Mouse (Mus musculus): ENCODE data around the gene Oit3. TPM values are rescaled to one million over a fixed set of nuclear protein-coding genes. Genes with fewer than 3 reads are reported as not detected.
"Not testable (repeated sequence)": the region's sequence is repeated elsewhere in the genome, so short reads cannot be mapped to it uniquely, and the experiment has no call there.

Gene Oit3
- polyA plus RNA-seq, 1 experiment = 0.08 TPM

DNA sequence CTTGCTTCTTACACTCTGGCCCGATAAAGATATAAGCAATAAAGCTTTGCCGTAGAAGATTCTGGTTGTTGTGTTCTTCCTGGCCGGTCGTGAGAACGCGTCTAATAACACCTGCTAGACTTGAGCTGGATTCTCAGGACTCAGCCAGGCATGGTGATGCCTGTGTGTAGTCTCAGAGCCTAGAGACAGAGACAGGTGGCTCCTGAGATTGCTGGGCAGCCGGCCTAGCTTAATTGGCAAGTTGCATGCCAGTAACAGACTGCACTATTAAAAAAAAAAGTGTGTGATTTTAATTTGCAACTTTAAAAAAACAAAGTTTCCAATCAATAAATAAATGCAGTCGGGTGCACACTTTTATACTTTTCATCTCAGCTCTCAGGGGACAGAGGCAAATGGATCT is 54.6 kb downstream of the Oit3 start:
- Histone ChIP-seq H3K4me3 (replicated peaks) (no peak overlapping the region), H3K4me1 (ENCODE audit: control insufficient read depth) (no peaks in the 10 kb centered on the region; the same call in 1 of the 2 replicates), H3K36me3 (ENCODE audit: control insufficient read depth) (peaks cover 34% of the 10 kb centered on the region), H3K27me3 (ENCODE audit: control insufficient read depth) (no peaks in the 10 kb centered on the region), H3K9me3 (ENCODE audit: control insufficient read depth, low read length) (peaks cover 12% of the 10 kb centered on the region)
- no peak for TF ChIP-seq TAL1 (IDR thresholded peaks at IDR 0.05; ENCODE audit: low read length)
- no peak for TF ChIP-seq GATA1 (IDR thresholded peaks at IDR 0.05; ENCODE audit: low read length)

GRCm38 (mm10) chr10:59381563-59381962 is 60.0 kb downstream of the Oit3 start:
- H3K36me3 ChIP-seq (ENCODE audit: control insufficient read depth); H3K9me3 ChIP-seq (ENCODE audit: control insufficient read depth, low read length); H3K27me3 ChIP-seq (ENCODE audit: control insufficient read depth): not testable (repeated sequence)
- peaks cover 22% of the 10 kb centered on the region for H3K4me1 ChIP-seq (ENCODE audit: control insufficient read depth)
- peak overlapping the region; percentile 57 for H3K4me3 ChIP-seq (replicated peaks)

DNA sequence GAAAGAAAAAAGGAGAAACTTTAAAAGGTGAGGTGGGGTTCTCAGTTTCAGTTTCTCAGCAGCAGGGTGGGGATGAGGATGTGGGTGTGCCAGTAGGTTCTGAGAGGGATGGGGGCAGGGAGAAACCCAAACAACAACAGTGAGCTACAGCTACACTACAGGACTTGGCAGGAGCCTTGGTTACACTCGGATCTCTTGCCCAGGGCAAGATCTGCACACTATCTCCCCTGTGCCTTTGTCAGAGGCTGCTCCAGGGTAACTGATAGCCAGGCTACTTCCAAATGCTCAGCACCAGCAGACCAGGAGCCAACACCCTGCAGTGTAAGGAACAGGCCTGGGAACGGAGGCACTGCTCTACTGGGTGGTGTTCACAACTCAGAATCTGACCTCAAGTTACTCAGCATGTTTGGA is 61.2 kb downstream of the Oit3 start:
- no peaks in the 10 kb centered on the region; the same call in 1 of the 2 replicates for H3K9me3 ChIP-seq (ENCODE audit: control insufficient read depth, low read length)
- peak overlapping the region; percentile 51 for H3K4me3 ChIP-seq (replicated peaks)
- TF ChIP-seq GATA1 (IDR thresholded peaks at IDR 0.05; ENCODE audit: low read length) = no peak
- no peak for TF ChIP-seq TAL1 (IDR thresholded peaks at IDR 0.05; ENCODE audit: low read length)

DNA sequence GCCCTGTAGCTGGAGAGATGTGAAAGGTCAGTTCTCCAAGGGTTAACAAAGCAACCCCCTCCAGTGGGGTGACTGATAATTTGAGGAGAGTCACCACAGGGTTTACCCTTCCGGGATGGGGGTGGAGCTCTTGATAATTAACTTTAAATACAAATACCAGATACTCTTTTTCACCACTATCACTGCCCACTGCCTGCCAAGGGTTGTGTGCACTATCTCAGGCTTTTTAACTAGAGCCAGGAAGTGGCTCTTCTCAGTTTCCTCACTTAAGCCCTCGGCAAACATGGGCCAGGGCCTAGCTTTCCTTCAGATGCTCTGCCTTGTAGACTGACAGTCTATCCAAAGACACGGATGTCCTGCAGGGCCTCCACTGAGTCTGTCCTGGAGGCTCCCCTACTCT is 61.7 kb downstream of the Oit3 start:
- Histone ChIP-seq H3K36me3 (ENCODE audit: control insufficient read depth) (peaks cover 3% of the 10 kb centered on the region), H3K4me3 (replicated peaks) (peak overlapping the region; percentile 51), H3K4me1 (ENCODE audit: control insufficient read depth) (peaks cover 22% of the 10 kb centered on the region), H3K9me3 (ENCODE audit: control insufficient read depth, low read length) (no peaks in the 10 kb centered on the region; the same call in 1 of the 2 replicates), H3K27me3 (ENCODE audit: control insufficient read depth) (no peaks in the 10 kb centered on the region)
- TF ChIP-seq TAL1 (IDR thresholded peaks at IDR 0.05; ENCODE audit: low read length) (no peak), GATA1 (IDR thresholded peaks at IDR 0.05; ENCODE audit: low read length) (no peak)

More for the DNA sequence above, 61.2 kb downstream of the Oit3 start:
- Histone ChIP-seq H3K27me3 (ENCODE audit: control insufficient read depth) (no peaks in the 10 kb centered on the region), H3K36me3 (ENCODE audit: control insufficient read depth) (peaks cover 2% of the 10 kb centered on the region), H3K4me1 (ENCODE audit: control insufficient read depth) (peaks cover 22% of the 10 kb centered on the region)

- H3K27me3 ChIP-seq (ENCODE audit: control insufficient read depth) = no peaks in the 10 kb centered on the region
- peaks cover 12% of the 10 kb centered on the region for H3K36me3 ChIP-seq (ENCODE audit: control insufficient read depth)
- no peaks in the 10 kb centered on the region; the same call in 1 of the 2 replicates for H3K9me3 ChIP-seq (ENCODE audit: control insufficient read depth, low read length)
- TF ChIP-seq GATA1 (IDR thresholded peaks at IDR 0.05; ENCODE audit: low read length) = no peak
- no peak for TF ChIP-seq TAL1 (IDR thresholded peaks at IDR 0.05; ENCODE audit: low read length)
- H3K4me1 ChIP-seq (ENCODE audit: control insufficient read depth) = peaks cover 22% of the 10 kb centered on the region
- H3K4me3 ChIP-seq (replicated peaks) = no peak overlapping the region
Observed at GRCm38 (mm10) chr10:59378728-59379127, 62.9 kb downstream of the Oit3 start.

GRCm38 (mm10) chr10:59377906-59378305 is 63.7 kb downstream of the Oit3 start:
- Histone ChIP-seq H3K27me3 (ENCODE audit: control insufficient read depth) (no peaks in the 10 kb centered on the region), H3K9me3 (ENCODE audit: control insufficient read depth, low read length) (no peaks in the 10 kb centered on the region; the same call in 1 of the 2 replicates), H3K4me3 (replicated peaks) (no peak overlapping the region), H3K36me3 (ENCODE audit: control insufficient read depth) (peaks cover 18% of the 10 kb centered on the region), H3K4me1 (ENCODE audit: control insufficient read depth) (peaks cover 22% of the 10 kb centered on the region)
- TF ChIP-seq TAL1 (IDR thresholded peaks at IDR 0.05; ENCODE audit: low read length) (no peak), GATA1 (IDR thresholded peaks at IDR 0.05; ENCODE audit: low read length) (no peak)

Other genes starting within 250 kb of the Oit3 start
- gene Sept10, start 219.9 kb downstream of the Oit3 start, polyA plus RNA-seq (2012) = not detected in 2 replicates
- gene Sowahc, start 219.8 kb downstream of the Oit3 start, polyA plus RNA-seq (2012) = 0.01 TPM in 1 of 2 replicates, not detected in the other
- 0.13 and 0.25 TPM in 2 replicates for gene P4ha1, start 118.5 kb downstream of the Oit3 start, polyA plus RNA-seq (2012)
- 0.04 and 0.09 TPM in 2 replicates for gene Gm10273, start 46.1 kb downstream of the Oit3 start, polyA plus RNA-seq (2012)
- gene Pla2g12b, start 38.1 kb downstream of the Oit3 start, polyA plus RNA-seq (2012) = not detected in 2 replicates
- gene Gm10322, start 174.3 kb upstream of the Oit3 start, polyA plus RNA-seq (2012) = not detected in 2 replicates
- gene Mcu, start 174.9 kb upstream of the Oit3 start, polyA plus RNA-seq (2012) = 0.36 and 0.67 TPM in 2 replicates

All from erythroblast, embryonic 14.5 days (primary cell).